Mouse (Mus musculus) heart, postnatal 10 days (tissue): ENCODE measurements at regions not wholly inside any gene's neighbourhood (a gene's known extent, or its start where the extent isn't known, plus 50 kb on each side); places are given as distances from the start of the nearest gene placed in this dataset.
A peak's percentile ranks its signal among the peaks of the same experiment; 100 is the strongest.

Source experiments
- DNase-seq, 2 experiments: peaks; one replicate each; pipeline ENCODE4 v3.0.0; 2021
- intact Hi-C: fragments of 180-260 bp; cut with DNase I; formaldehyde crosslinking; loops from one replicate; pipeline ENCODE4 v1.15.1; 2025

GRCm38 (mm10) chr17:87501098-87501497, 54.4 kb upstream of the Calm2 start:
- intact Hi-C loops: loop anchor here (5.0 kb wide), 1 partner anchor 44 kb away; no protein-coding TSS in a partner anchor
- DNase-seq: no peak

- DNase-seq: peak; percentile 48 to 59
- intact Hi-C loops: loop anchor here (5.0 kb wide), 1 partner anchor 45 kb away; no protein-coding TSS in a partner anchor
These were observed 55.1 kb upstream of the Calm2 start for GRCm38 (mm10) chr17:87501687-87502387.

GRCm38 (mm10) chr17:87502388-87503369, 55.9 kb upstream of the Calm2 start:
- peak in 1 of 2 experiments; percentile 20 for DNase-seq
- intact Hi-C loops: loop anchor here (5.0 kb wide), 1 partner anchor 45 kb away; no protein-coding TSS in a partner anchor

GRCm38 (mm10) chr17:87503491-87503890, 56.8 kb upstream of the Calm2 start:
- DNase-seq: no peak
- intact Hi-C loops: loop anchor here (5.0 kb wide), 1 partner anchor 46 kb away; no protein-coding TSS in a partner anchor

- intact Hi-C loops: loop anchor here (5.0 kb wide), 1 partner anchor 48 kb away; no protein-coding TSS in a partner anchor
- DNase-seq: no peak
These were observed 58.4 kb upstream of the Calm2 start for GRCm38 (mm10) chr17:87504960-87505681.

GRCm38 (mm10) chr17:87507848-87508247, 61.1 kb upstream of the Calm2 start:
- intact Hi-C loops: no loop called here
- no peak for DNase-seq

- DNase-seq: no peak
- intact Hi-C loops: no loop called here
These were observed 62.0 kb upstream of the Calm2 start for GRCm38 (mm10) chr17:87508582-87509253.

- intact Hi-C loops: no loop called here
- no peak for DNase-seq
These were observed 65.4 kb upstream of the Calm2 start for GRCm38 (mm10) chr17:87512000-87512611.

- intact Hi-C loops: no loop called here
- no peak for DNase-seq
These were observed 67.1 kb upstream of the Calm2 start for GRCm38 (mm10) chr17:87513822-87514221.

GRCm38 (mm10) chr17:87514366-87515126, 67.8 kb upstream of the Calm2 start:
- no peak for DNase-seq
- intact Hi-C loops: no loop called here

GRCm38 (mm10) chr17:87517258-87517657, 70.5 kb upstream of the Calm2 start:
- intact Hi-C loops: no loop called here
- DNase-seq: no peak

GRCm38 (mm10) chr17:87519454-87519853, 72.7 kb upstream of the Calm2 start:
- intact Hi-C loops: no loop called here
- DNase-seq: no peak

- DNase-seq: no peak
- intact Hi-C loops: no loop called here
These were observed 74.1 kb upstream of the Calm2 start for GRCm38 (mm10) chr17:87520841-87521240.

GRCm38 (mm10) chr17:87521622-87522151, 75.0 kb upstream of the Calm2 start:
- no peak for DNase-seq
- intact Hi-C loops: no loop called here

- intact Hi-C loops: no loop called here
These were observed 75.9 kb upstream of the Calm2 start for GRCm38 (mm10) chr17:87522500-87523091.

GRCm38 (mm10) chr17:87523643-87524042, 76.9 kb upstream of the Calm2 start:
- intact Hi-C loops: no loop called here
- DNase-seq: no peak

More at GRCm38 (mm10) chr17:87522500-87523091, 75.9 kb upstream of the Calm2 start:
- DNase-seq: no peak

GRCm38 (mm10) chr17:87527174-87527573, 80.4 kb upstream of the Calm2 start:
- no peak for DNase-seq
- intact Hi-C loops: no loop called here

- DNase-seq: peak; percentile 89 to 95
- intact Hi-C loops: loop anchor here (1.0 to 2.0 kb wide), 2 partner anchors 41 to 84 kb away; partner anchors contain the start of gene Calm2
These were observed 83.6 kb upstream of the Calm2 start for GRCm38 (mm10) chr17:87530162-87530817.
